Mouse (Mus musculus): ENCODE results near the gene Mgat5b.

- TF ChIP-seq EP300 (IDR thresholded peaks at IDR 0.05; ENCODE audit: low read depth), result peak; percentile 75
- no peak for TF ChIP-seq CTCF (IDR thresholded peaks at IDR 0.05; ENCODE audit: low read depth)
Observed at GRCm38 (mm10) chr11:117028861-117029568, 110.4 kb downstream of the Mgat5b start.
